Mouse (Mus musculus) limb, embryonic 12.5 days (tissue): ENCODE results near the gene Actl11. TPM values are rescaled to one million over a fixed set of nuclear protein-coding genes. Genes with fewer than 3 reads are reported as not detected.

Experiments
- ATAC-seq: fragments of 200-750 bp; cut with Nextera tagmentation; 2 replicates; pipeline ENCODE4 v1.8.0; 2017; ENCODE audit warnings: low read depth, moderate TSS enrichment; ENCODE audit not compliant: insufficient number of reproducible peaks, insufficient read depth, low FRiP score, low TSS enrichment
- H3K27ac ChIP-seq: fragments of 300-500 bp; sonication (generic); 2 replicates; pipeline ENCODE4 v1.5.1; 2016; ENCODE audit warnings: mild to moderate bottlenecking, moderate library complexity
- H3K27me3 ChIP-seq: fragments of 300-500 bp; sonication (generic); 2 replicates; pipeline ENCODE4 v1.6.1; 2016; ENCODE audit warnings: mild to moderate bottlenecking, moderate library complexity
- H3K36me3 ChIP-seq: fragments of 300-500 bp; sonication (generic); 2 replicates; pipeline ENCODE4 v1.6.1; 2016; ENCODE audit warnings: mild to moderate bottlenecking, moderate library complexity
- H3K4me1 ChIP-seq: fragments of 300-500 bp; sonication (generic); replicated peaks from 2 replicates; pipeline ENCODE4 v1.6.1; 2016
- H3K4me2 ChIP-seq: fragments of 300-500 bp; sonication (generic); 2 replicates; pipeline ENCODE4 v1.6.1; 2016; ENCODE audit warnings: mild to moderate bottlenecking, moderate library complexity
- H3K4me3 ChIP-seq: fragments of 300-500 bp; sonication (generic); replicated peaks from 2 replicates; pipeline ENCODE4 v1.5.1; 2016; ENCODE audit warnings: mild to moderate bottlenecking
- H3K9ac ChIP-seq: fragments of 300-500 bp; sonication (generic); replicated peaks from 2 replicates; pipeline ENCODE4 v1.6.1; 2016; ENCODE audit warnings: mild to moderate bottlenecking, moderate library complexity
- H3K9me3 ChIP-seq: fragments of 300-500 bp; sonication (generic); 2 replicates; pipeline ENCODE4 v1.6.1; 2016; ENCODE audit warnings: mild to moderate bottlenecking, moderate library complexity
- WGBS: fragments of 180-500 bp; shearing (Covaris S2); methylation state at CpG from one replicate; pipeline ENCODE4 v1.1.7; 2016; 5-methylcytosine and 5-hydroxymethylcytosine counted together
- polyA plus RNA-seq: library from polyadenylated mRNA; unstranded; fragments of >200 nt; fragmentation: Nextera tagmentation; extraction: Ambion mirVana; gene quantifications from 2 replicates; pipeline ENCODE4 v1.2.1, GENCODE M21; 2016

Actl11 gene
- polyA plus RNA-seq, result not detected in 2 replicates

- H3K4me1 ChIP-seq, result peaks cover 4% of the 10 kb centered on the region
- H3K9ac ChIP-seq, result no peak within 1 kb of the TSS
- no peak within 1 kb of the TSS for H3K4me3 ChIP-seq
- no peaks in the 10 kb centered on the region for H3K36me3 ChIP-seq
- H3K4me2 ChIP-seq, result no peak within 1 kb of the TSS
- 0 out of 2 replicates have a peak, but pooled peaks cover 3% of the 10 kb centered on the region for H3K27me3 ChIP-seq
- H3K9me3 ChIP-seq, result no peaks in the 10 kb centered on the region
- H3K27ac ChIP-seq, result no peak within 1 kb of the TSS
- no peak for ATAC-seq
- 88% methylated on average over 3 of the region's 3 CpGs for WGBS
Measured at GRCm38 (mm10) chr9:107928169-107928568, at the start of gene Actl11. Gene Actl11 (plus strand): TSS chr9:107928469.

DNA sequence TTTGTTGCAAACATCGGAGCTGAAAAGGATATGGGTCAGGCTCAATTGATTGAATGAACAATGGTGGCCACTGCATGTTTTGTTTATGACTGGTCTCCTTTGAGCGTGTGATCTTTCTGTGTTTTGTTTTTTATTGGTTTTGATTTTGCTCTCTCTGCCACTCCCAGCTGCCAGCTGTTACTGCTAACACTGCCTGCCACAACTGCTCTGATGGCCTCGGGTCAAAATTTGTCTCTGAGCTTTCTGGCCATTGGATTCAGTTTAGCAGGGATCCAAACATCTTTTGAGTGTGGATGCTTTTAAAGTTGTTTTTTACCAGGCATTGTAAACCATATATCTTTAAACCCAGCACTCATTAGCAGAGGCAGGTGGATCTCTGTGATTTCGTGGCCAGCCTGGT, 47.9 kb upstream of the Actl11 start:
- 63% methylated on average over 4 of the region's 4 CpGs for WGBS
- Histone ChIP-seq H3K27me3 (peaks cover 5% of the 10 kb centered on the region; the same call in 1 of the 2 replicates), H3K4me2 (no peak overlapping the region), H3K36me3 (no peaks in the 10 kb centered on the region), H3K27ac (no peak overlapping the region), H3K9me3 (no peaks in the 10 kb centered on the region), H3K9ac (no peak overlapping the region), H3K4me1 (no peaks in the 10 kb centered on the region), H3K4me3 (no peak overlapping the region)
- ATAC-seq, result no peak

- peak; percentile 96 for ATAC-seq
- Histone ChIP-seq H3K36me3 (no peaks in the 10 kb centered on the region), H3K9ac (peak within 1 kb of the TSS; percentile 76), H3K9me3 (no peaks in the 10 kb centered on the region), H3K4me1 (peaks cover 8% of the 10 kb centered on the region), H3K4me2 (peak within 1 kb of the TSS; percentile 85), H3K27me3 (peaks cover 12% of the 10 kb centered on the region), H3K4me3 (peak within 1 kb of the TSS; percentile 79), H3K27ac (peak within 1 kb of the TSS; percentile 47)
- WGBS, result under 1% methylated on average over 28 of the region's 28 CpGs
Measured at GRCm38 (mm10) chr9:107887804-107888266, 40.4 kb upstream of the Actl11 start, which contains the start of gene Mon1a. Gene Mon1a (plus strand): TSS chr9:107888151.

DNA sequence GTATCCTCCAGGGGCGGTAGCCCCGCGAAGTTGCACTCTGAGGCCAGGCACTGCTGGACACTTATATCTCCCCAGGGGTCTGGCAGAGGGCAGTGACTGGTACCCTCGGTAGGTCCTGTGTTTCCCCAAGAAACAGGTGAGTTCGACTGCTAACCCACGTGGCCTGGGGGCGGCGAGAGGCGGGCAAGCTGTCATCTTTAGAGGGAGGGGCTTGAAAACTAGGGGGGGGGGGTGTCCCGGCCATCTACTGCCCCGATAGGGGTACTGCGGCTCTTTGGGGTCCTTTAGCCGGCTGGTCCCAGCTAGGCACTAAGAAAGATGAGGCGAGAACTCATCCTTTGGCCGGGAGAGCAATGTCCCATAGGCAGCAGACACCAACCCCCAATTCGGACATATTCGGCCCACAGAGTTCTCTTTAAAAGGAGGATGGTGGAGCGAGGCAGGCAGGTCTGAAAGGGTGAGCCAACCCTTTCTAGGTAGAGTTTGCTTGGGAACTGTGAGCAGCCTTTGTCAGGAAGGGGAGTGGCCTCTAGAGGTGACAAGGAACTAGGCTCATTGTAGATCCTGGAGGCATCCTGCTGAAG, 39.9 kb upstream of the Actl11 start:
- peak; percentile 83 for ATAC-seq
- Histone ChIP-seq H3K4me2 (peak overlapping the region; percentile 85), H3K27me3 (peaks cover 12% of the 10 kb centered on the region), H3K9ac (peak overlapping the region; percentile 76), H3K4me1 (peaks cover 8% of the 10 kb centered on the region), H3K36me3 (no peaks in the 10 kb centered on the region), H3K9me3 (no peaks in the 10 kb centered on the region), H3K27ac (peak overlapping the region; percentile 47), H3K4me3 (peak overlapping the region; percentile 79)
- WGBS, result under 1% methylated on average over 18 of the region's 18 CpGs

DNA sequence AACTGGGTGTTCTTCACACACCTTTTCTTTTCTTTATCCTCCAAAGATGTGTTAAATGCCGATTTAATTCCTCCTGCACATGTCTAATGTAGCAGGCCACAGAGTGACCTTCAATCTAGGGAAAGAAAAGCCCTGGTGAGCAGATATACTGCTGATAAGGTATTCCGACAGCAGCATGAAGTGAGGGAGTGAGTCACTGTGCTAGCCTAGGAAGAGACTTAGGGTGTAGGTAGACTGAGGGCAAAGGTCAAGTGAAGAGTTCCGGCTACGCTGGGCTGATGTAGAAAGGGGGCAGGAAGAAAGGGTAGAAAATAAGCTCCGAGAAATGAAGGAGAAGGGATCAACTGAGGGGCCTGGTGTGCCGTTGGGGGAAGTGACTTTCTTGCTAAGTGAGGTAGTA, 38.0 kb upstream of the Actl11 start:
- WGBS, result 89% methylated on average over 6 of the region's 6 CpGs
- Histone ChIP-seq H3K4me2 (no peak overlapping the region), H3K27me3 (peaks cover 7% of the 10 kb centered on the region), H3K27ac (no peak overlapping the region), H3K4me1 (peaks cover 8% of the 10 kb centered on the region), H3K4me3 (no peak overlapping the region), H3K9me3 (no peaks in the 10 kb centered on the region), H3K9ac (no peak overlapping the region), H3K36me3 (no peaks in the 10 kb centered on the region)
- no peak for ATAC-seq

DNA sequence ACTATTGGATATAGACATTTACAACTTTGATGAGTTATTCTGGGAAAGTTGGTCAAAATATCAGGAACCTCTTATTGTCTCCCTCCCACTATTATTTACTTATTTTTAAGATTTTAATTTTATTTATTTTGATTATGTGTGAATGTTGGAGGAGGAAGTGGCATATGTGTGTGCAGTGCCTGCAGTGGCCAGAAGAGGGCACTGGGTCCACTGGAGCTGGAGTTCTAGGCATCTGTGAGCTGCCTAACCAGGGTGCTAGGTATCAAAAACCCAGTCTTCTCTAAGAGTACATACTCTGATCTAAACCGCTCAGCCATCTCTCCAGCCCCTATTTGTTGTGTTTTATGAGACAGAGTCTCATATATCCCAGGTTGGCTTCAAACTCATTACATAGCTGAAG, 37.2 kb upstream of the Actl11 start:
- Histone ChIP-seq H3K36me3 (no peaks in the 10 kb centered on the region), H3K9ac (no peak overlapping the region), H3K4me2 (no peak overlapping the region), H3K4me1 (peaks cover 8% of the 10 kb centered on the region), H3K27me3 (peaks cover 6% of the 10 kb centered on the region), H3K9me3 (no peaks in the 10 kb centered on the region), H3K27ac (no peak overlapping the region), H3K4me3 (no peak overlapping the region)
- no peak for ATAC-seq
- WGBS, result 97% methylated on average over 1 of the region's 1 CpGs

DNA sequence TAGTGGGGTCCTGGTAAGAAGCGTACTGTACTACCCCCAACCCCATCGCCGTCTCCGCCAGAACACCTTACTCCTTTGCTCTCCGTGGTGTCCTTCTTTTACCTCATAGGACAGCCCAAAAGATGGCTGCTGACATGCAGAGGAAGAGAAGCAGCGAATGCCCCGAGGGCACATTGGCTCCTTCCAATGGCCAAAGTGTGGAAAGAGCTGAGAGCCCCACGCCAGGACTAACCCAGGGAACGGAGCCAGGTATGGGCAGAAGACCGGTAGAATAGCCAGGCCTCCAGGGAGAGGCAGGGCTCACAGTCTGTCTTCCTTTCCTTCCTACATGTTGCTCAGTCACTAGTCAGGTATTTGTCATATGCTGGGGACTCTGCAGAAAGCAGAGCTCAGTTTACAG, 29.7 kb upstream of the Actl11 start:
- ATAC-seq, result no peak
- H3K4me1 ChIP-seq, result peaks cover 13% of the 10 kb centered on the region
- WGBS, result 85% methylated on average over 10 of the region's 10 CpGs
- no peak overlapping the region for H3K9ac ChIP-seq
- H3K27ac ChIP-seq, result no peak overlapping the region
- peaks cover 26% of the 10 kb centered on the region for H3K27me3 ChIP-seq
- no peaks in the 10 kb centered on the region for H3K9me3 ChIP-seq
- no peak overlapping the region for H3K4me2 ChIP-seq
- H3K36me3 ChIP-seq, result peaks cover 19% of the 10 kb centered on the region
- H3K4me3 ChIP-seq, result no peak overlapping the region

DNA sequence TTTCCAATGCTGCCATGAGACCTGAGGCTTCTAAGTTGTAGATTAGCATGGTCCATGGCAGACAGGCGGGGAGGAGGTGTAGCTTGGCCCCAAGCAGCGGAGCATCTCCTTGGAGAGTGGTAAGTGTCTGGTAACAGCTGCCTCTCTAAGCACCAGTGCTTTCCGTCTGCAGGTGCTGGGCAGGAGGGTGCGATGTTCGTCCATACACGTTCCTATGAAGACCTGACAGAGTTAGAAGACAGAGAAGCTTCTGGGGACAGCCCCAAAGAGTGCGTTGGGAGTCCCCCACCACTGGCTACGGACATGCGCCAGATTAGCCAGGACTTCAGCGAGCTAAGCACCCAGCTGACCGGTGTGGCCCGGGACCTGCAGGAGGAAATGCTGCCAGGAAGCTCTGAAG, 28.4 kb upstream of the Actl11 start:
- H3K36me3 ChIP-seq, result peaks cover 19% of the 10 kb centered on the region
- H3K9ac ChIP-seq, result no peak overlapping the region
- no peak overlapping the region for H3K4me2 ChIP-seq
- H3K4me3 ChIP-seq, result no peak overlapping the region
- ATAC-seq, result no peak
- peaks cover 26% of the 10 kb centered on the region for H3K27me3 ChIP-seq
- H3K4me1 ChIP-seq, result peaks cover 13% of the 10 kb centered on the region
- H3K9me3 ChIP-seq, result no peaks in the 10 kb centered on the region
- WGBS, result 75% methylated on average over 12 of the region's 12 CpGs
- H3K27ac ChIP-seq, result no peak overlapping the region

DNA sequence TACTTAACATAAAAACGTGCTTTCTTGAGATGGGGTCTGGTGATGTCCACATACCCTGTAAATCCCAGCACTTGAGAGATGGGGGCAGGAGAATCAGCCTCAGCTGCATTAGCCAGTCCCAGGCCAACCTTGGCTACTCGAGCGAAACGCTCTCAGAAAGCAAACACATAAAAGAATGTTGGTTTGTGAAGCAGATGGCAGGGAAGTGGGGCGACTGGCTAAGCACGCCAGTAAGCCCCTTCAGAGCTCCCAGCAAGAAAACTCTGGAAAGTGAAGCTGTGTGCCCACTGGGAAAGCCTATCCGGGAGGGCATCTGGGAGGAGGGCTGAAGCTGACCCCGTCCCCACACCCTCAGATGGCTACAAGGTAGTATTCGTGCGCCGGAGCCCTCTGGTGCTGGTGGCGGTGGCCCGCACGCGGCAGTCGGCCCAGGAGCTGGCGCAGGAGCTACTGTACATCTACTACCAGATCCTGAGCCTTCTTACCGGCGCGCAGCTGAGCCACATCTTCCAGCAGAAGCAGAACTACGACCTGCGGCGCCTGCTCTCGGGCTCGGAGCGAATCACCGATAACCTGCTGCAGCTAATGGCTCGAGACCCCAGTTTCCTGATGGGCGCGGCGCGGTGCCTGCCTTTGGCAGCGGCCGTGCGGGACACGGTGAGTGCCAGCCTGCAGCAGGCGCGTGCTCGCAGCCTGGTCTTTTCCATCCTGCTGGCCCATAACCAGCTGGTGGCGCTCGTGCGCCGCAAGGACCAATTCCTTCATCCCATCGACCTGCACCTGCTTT, 27.2 kb upstream of the Actl11 start:
- ATAC-seq, result peak; percentile 23; the same call in 1 of the 2 replicates
- H3K9me3 ChIP-seq, result no peaks in the 10 kb centered on the region

GRCm38 (mm10) chr9:107901627-107901914, 26.7 kb upstream of the Actl11 start:
- no peaks in the 10 kb centered on the region for H3K9me3 ChIP-seq
- peaks cover 22% of the 10 kb centered on the region for H3K4me1 ChIP-seq
- H3K4me3 ChIP-seq, result peak overlapping the region; percentile 39
- H3K4me2 ChIP-seq, result peak overlapping the region; percentile 71
- peaks cover 26% of the 10 kb centered on the region for H3K27me3 ChIP-seq
- H3K9ac ChIP-seq, result no peak overlapping the region
- peaks cover 19% of the 10 kb centered on the region for H3K36me3 ChIP-seq
- H3K27ac ChIP-seq, result no peak overlapping the region
- ATAC-seq, result no peak; the same call in 1 of the 2 replicates
- 11% methylated on average over 17 of the region's 17 CpGs for WGBS

More for the DNA sequence above, 27.2 kb upstream of the Actl11 start:
- H3K27me3 ChIP-seq, result peaks cover 26% of the 10 kb centered on the region
- peaks cover 17% of the 10 kb centered on the region for H3K4me1 ChIP-seq
- peaks cover 19% of the 10 kb centered on the region for H3K36me3 ChIP-seq
- H3K27ac ChIP-seq, result no peak overlapping the region
- WGBS, result 3% methylated on average over 44 of the region's 44 CpGs
- H3K4me2 ChIP-seq, result peak overlapping the region; percentile 71
- peak overlapping the region; percentile 39 for H3K4me3 ChIP-seq
- peak overlapping the region; percentile 45 for H3K9ac ChIP-seq

DNA sequence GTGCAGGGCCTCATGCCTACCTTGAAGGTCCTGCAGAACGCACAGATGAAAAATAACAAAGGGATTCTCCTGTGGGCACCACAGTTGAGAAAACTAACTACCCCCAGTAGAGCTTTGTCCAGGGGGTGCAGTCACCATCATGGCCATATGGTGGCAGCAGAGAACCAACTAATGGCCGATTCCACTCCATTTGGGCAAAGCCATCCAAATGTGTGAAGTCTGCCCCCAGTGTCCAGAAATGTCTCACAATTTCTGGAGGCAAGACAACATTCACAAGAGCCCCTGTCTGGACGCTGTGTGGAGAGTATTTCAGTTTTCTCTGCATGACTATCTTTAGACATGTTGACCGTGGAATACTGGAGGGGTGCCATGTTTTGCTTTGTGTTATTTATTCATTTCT, 23.5 kb upstream of the Actl11 start:
- H3K27ac ChIP-seq, result 0 out of 2 replicates have a peak overlapping the region, but pooled peaks have one; percentile 19
- H3K4me2 ChIP-seq, result no peak overlapping the region
- 9% methylated on average over 4 of the region's 4 CpGs for WGBS
- H3K4me1 ChIP-seq, result peaks cover 51% of the 10 kb centered on the region
- peaks cover 7% of the 10 kb centered on the region for H3K36me3 ChIP-seq
- H3K27me3 ChIP-seq, result peaks cover 42% of the 10 kb centered on the region
- no peak overlapping the region for H3K9ac ChIP-seq
- peak; percentile 9; the same call in 1 of the 2 replicates for ATAC-seq
- no peak overlapping the region for H3K4me3 ChIP-seq
- no peaks in the 10 kb centered on the region for H3K9me3 ChIP-seq
